Mouse (Mus musculus) midbrain, embryonic 12.5 days (tissue): ENCODE results near the gene Lmo1. TPM values are rescaled to one million over a fixed set of nuclear protein-coding genes. Genes with fewer than 3 reads are reported as not detected.
A peak's percentile ranks its signal among the peaks of the same experiment; 100 is the strongest.

ENCODE experiments used
- ATAC-seq: fragments of 200-750 bp; cut with Nextera tagmentation; 2 replicates; pipeline ENCODE4 v1.8.0; 2017; ENCODE audit warnings: low read depth, moderate TSS enrichment, moderate library complexity; ENCODE audit not compliant: low FRiP score
- H3K27ac ChIP-seq: fragments of 300-500 bp; sonication (generic); replicated peaks from 2 replicates; pipeline ENCODE4 v1.5.1; 2016; ENCODE audit warnings: mild to moderate bottlenecking
- H3K27me3 ChIP-seq: fragments of 300-500 bp; sonication (generic); 2 replicates; pipeline ENCODE4 v1.6.1; 2016; ENCODE audit warnings: mild to moderate bottlenecking
- H3K36me3 ChIP-seq: fragments of 300-500 bp; sonication (generic); 2 replicates; pipeline ENCODE4 v1.6.1; 2016
- H3K4me1 ChIP-seq: fragments of 300-500 bp; sonication (generic); 2 replicates; pipeline ENCODE4 v1.6.1; 2016
- H3K4me2 ChIP-seq: fragments of 300-500 bp; sonication (generic); replicated peaks from 2 replicates; pipeline ENCODE4 v1.6.1; 2016; ENCODE audit warnings: mild to moderate bottlenecking, moderate library complexity
- H3K4me3 ChIP-seq: fragments of 300-500 bp; sonication (generic); 2 replicates; pipeline ENCODE4 v1.5.1; 2016; ENCODE audit warnings: mild to moderate bottlenecking
- H3K9ac ChIP-seq: fragments of 300-500 bp; sonication (generic); replicated peaks from 2 replicates; pipeline ENCODE4 v1.6.1; 2016; ENCODE audit warnings: mild to moderate bottlenecking, moderate library complexity
- H3K9me3 ChIP-seq: fragments of 300-500 bp; sonication (generic); 2 replicates; pipeline ENCODE4 v1.6.1; 2016; ENCODE audit warnings: mild to moderate bottlenecking
- WGBS: fragments of 180-500 bp; shearing (Covaris S2); methylation state at CpG from one replicate; pipeline ENCODE4 v1.1.7; 2016; 5-methylcytosine and 5-hydroxymethylcytosine counted together
- polyA plus RNA-seq: library from polyadenylated mRNA; unstranded; fragments of >200 nt; fragmentation: Nextera tagmentation; extraction: Ambion mirVana; gene quantifications from 2 replicates; pipeline ENCODE4 v1.2.1, GENCODE M21; 2016

The Lmo1 gene
- polyA plus RNA-seq, 1 experiment from 2014 or later, result 177 TPM

DNA sequence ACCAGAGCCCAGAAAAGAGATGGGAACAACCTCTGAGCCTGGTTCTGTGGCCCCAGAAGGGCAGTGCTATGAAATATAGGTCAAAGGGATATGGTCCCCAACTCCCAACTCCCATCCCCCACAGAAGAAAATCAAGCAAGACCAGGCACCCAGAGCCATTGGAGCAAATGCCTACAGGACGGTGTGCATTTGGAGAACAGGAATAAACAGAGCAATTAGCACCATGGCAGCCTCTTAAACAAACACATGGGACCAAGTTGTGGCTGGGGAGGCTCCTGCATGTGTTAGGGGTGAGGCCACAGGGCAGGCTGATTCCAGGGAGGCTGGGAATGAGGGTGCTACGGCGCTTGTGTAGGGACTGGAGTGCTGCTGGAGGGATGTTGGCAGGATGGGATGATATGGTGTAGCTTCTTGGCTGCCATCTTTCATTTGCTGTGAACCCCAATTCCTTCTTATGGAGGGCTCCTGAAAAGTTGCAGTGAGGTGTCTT, 22.2 kb upstream of the Lmo1 start:
- WGBS, result 37% methylated on average over 3 of the region's 3 CpGs
- Histone ChIP-seq H3K27me3 (no peaks in the 10 kb centered on the region), H3K9ac (no peak overlapping the region), H3K9me3 (no peaks in the 10 kb centered on the region), H3K36me3 (no peaks in the 10 kb centered on the region), H3K4me3 (no peak overlapping the region), H3K27ac (peak overlapping the region; percentile 95), H3K4me2 (peak overlapping the region; percentile 26; the same call in 1 of the 2 replicates), H3K4me1 (peaks cover 47% of the 10 kb centered on the region)
- ATAC-seq, result no peak; the same call in 1 of the 2 replicates

DNA sequence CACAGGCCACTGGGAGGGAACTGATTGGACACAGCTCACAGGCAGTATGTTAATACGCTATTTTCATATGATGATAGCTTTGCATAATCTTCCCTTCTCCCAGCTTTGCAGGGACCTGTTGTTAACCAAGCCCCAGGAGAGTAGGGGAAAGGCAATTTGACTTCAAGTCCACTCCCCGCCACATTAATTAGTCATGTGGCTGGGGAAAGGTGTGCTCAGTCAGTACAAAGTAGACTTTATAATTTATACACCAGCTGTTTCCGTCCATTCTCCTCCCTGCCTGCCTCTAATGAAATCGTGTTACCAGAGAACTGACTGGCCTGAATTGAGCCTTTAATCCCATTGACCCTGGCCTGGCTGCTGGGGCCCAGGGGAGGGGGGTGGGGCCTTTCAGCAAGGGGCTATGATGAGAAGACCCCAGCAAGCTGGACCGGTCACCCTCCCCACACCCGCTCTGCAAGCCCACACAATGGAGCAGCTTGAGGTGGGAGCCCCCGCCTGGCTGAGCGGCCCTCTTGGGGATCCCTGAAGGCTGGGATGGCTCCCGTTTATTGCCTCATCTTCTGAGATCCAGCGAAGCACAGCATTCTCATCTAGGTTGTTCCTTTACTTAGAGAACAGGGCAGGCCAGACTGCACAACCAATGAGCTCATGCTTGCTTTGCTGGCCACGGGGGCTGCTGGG, 21.5 kb upstream of the Lmo1 start:
- H3K9me3 ChIP-seq, result no peaks in the 10 kb centered on the region
- H3K4me1 ChIP-seq, result peaks cover 54% of the 10 kb centered on the region
- peak; percentile 89 for ATAC-seq
- H3K4me3 ChIP-seq, result no peak overlapping the region
- WGBS, result 3% methylated on average over 11 of the region's 11 CpGs
- H3K36me3 ChIP-seq, result no peaks in the 10 kb centered on the region
- peak overlapping the region; percentile 26 for H3K4me2 ChIP-seq
- no peaks in the 10 kb centered on the region for H3K27me3 ChIP-seq
- H3K27ac ChIP-seq, result peak overlapping the region; percentile 95
- no peak overlapping the region for H3K9ac ChIP-seq

GRCm38 (mm10) chr7:109195982-109196381, 21.0 kb upstream of the Lmo1 start:
- no peak for ATAC-seq
- Histone ChIP-seq H3K4me3 (no peak overlapping the region), H3K27ac (peak overlapping the region; percentile 95), H3K27me3 (no peaks in the 10 kb centered on the region), H3K36me3 (no peaks in the 10 kb centered on the region), H3K9me3 (no peaks in the 10 kb centered on the region), H3K9ac (no peak overlapping the region), H3K4me1 (peaks cover 57% of the 10 kb centered on the region), H3K4me2 (peak overlapping the region; percentile 26)
- WGBS, result 20% methylated on average over 6 of the region's 6 CpGs

- Histone ChIP-seq H3K27me3 (peaks cover 2% of the 10 kb centered on the region; the same call in 1 of the 2 replicates), H3K4me3 (no peak overlapping the region), H3K36me3 (no peaks in the 10 kb centered on the region), H3K4me1 (peaks cover 65% of the 10 kb centered on the region), H3K9me3 (no peaks in the 10 kb centered on the region), H3K9ac (no peak overlapping the region), H3K4me2 (no peak overlapping the region), H3K27ac (no peak overlapping the region)
- no peak for ATAC-seq
- 94% methylated on average over 1 of the region's 1 CpGs for WGBS
These were observed 19.8 kb upstream of the Lmo1 start for GRCm38 (mm10) chr7:109194850-109195249.

DNA sequence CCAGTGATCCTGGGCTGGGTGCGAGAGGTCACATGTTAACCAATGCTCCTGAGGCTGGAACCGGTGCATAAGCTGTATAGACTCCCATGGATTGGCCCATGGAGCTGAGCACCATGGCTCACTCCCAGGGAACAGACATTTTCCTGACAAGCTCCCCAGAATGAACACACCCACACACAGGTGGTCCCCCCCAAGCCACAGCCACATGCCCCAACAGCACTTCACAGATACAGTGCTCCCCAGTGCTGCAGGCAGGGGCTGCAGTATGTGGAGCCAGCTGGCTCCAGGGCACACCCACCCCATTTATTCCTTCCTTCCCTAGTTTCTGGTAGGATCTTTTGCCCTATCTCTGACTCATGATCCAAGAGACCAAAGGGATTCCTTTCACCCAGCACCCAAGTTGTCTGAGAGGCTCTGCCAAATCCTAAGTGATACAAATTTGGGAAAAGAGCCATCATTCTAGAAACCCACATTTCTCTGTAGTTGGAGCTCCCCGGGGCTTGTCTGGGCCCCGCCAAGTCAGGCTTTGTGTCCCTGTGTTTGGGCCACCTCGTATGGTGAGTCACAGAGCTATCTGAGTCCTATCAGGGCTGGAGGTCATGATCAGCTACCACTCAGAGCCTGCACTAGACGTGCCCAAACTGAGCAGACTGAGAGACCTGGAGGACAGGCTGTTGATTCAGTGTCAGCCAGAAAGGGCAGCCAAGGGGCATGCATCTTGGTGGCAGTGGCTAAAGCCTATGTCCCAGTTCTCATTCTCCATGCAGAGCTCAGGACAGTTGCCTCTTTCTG, 12.4 kb upstream of the Lmo1 start:
- no peak overlapping the region for H3K9ac ChIP-seq
- no peak overlapping the region; the same call in 1 of the 2 replicates for H3K27ac ChIP-seq
- H3K4me2 ChIP-seq, result no peak overlapping the region
- H3K9me3 ChIP-seq, result no peaks in the 10 kb centered on the region
- peaks cover 17% of the 10 kb centered on the region for H3K27me3 ChIP-seq
- 79% methylated on average over 6 of the region's 6 CpGs for WGBS
- H3K36me3 ChIP-seq, result no peaks in the 10 kb centered on the region
- no peak for ATAC-seq
- no peak overlapping the region for H3K4me3 ChIP-seq
- H3K4me1 ChIP-seq, result peaks cover 36% of the 10 kb centered on the region

GRCm38 (mm10) chr7:109185975-109186374, 11.0 kb upstream of the Lmo1 start:
- ATAC-seq, result no peak
- Histone ChIP-seq H3K27me3 (peaks cover 17% of the 10 kb centered on the region), H3K4me3 (no peak overlapping the region), H3K4me2 (no peak overlapping the region), H3K36me3 (no peaks in the 10 kb centered on the region), H3K9ac (no peak overlapping the region), H3K9me3 (no peaks in the 10 kb centered on the region), H3K4me1 (peaks cover 24% of the 10 kb centered on the region), H3K27ac (0 out of 2 replicates have a peak overlapping the region, but pooled peaks have one; percentile 15)
- 76% methylated on average over 2 of the region's 2 CpGs for WGBS

DNA sequence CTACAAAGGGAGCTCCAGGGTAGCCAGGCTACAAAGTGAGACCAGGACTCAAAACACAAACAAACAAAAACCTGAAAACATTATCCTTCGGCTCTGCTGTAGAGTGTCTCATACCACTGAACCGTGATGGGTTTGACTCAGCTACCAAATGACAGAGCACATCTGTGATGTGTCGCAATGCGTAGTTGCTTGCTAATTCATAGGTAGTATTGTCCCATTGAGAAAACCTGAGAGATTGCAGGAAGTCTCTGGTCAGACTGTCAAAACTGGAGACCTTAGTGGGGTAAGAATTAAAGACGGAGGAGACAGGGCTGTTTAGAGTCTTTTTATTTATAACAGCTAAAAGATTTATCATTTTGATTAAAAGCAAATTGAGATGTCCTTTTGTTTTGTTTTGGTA, 10.6 kb upstream of the Lmo1 start:
- peak overlapping the region; percentile 52 for H3K27ac ChIP-seq
- H3K27me3 ChIP-seq, result peaks cover 17% of the 10 kb centered on the region
- ATAC-seq, result peak; percentile 32; the same call in 1 of the 2 replicates
- no peak overlapping the region for H3K4me2 ChIP-seq
- H3K9me3 ChIP-seq, result no peaks in the 10 kb centered on the region
- 42% methylated on average over 5 of the region's 5 CpGs for WGBS
- H3K4me1 ChIP-seq, result peaks cover 20% of the 10 kb centered on the region
- no peaks in the 10 kb centered on the region for H3K36me3 ChIP-seq
- H3K4me3 ChIP-seq, result no peak overlapping the region
- H3K9ac ChIP-seq, result no peak overlapping the region

- Histone ChIP-seq H3K4me1 (peaks cover 54% of the 10 kb centered on the region), H3K4me3 (no peak overlapping the region), H3K9ac (no peak overlapping the region), H3K36me3 (no peaks in the 10 kb centered on the region), H3K27me3 (peaks cover 31% of the 10 kb centered on the region), H3K4me2 (peak overlapping the region; percentile 80; the same call in 1 of the 2 replicates), H3K27ac (peak overlapping the region; percentile 73; the same call in 1 of the 2 replicates), H3K9me3 (no peaks in the 10 kb centered on the region)
- 49% methylated on average over 3 of the region's 3 CpGs for WGBS
- no peak for ATAC-seq
These were observed 1.7 kb upstream of the Lmo1 start for GRCm38 (mm10) chr7:109176688-109177087.

- H3K9ac ChIP-seq, result peak overlapping the region; percentile 93; the same call in 1 of the 2 replicates
- H3K9me3 ChIP-seq, result no peaks in the 10 kb centered on the region
- peak overlapping the region; percentile 64 for H3K4me3 ChIP-seq
- H3K27ac ChIP-seq, result peak overlapping the region; percentile 73
- peak; percentile 47 for ATAC-seq
- 7% methylated on average over 13 of the region's 13 CpGs for whole genome bisulfite sequencing
- H3K36me3 ChIP-seq, result no peaks in the 10 kb centered on the region
- H3K27me3 ChIP-seq, result peaks cover 31% of the 10 kb centered on the region
- peak overlapping the region; percentile 80 for H3K4me2 ChIP-seq
- H3K4me1 ChIP-seq, result peaks cover 55% of the 10 kb centered on the region
These were observed 941 bp upstream of the Lmo1 start for GRCm38 (mm10) chr7:109175670-109176625.

DNA sequence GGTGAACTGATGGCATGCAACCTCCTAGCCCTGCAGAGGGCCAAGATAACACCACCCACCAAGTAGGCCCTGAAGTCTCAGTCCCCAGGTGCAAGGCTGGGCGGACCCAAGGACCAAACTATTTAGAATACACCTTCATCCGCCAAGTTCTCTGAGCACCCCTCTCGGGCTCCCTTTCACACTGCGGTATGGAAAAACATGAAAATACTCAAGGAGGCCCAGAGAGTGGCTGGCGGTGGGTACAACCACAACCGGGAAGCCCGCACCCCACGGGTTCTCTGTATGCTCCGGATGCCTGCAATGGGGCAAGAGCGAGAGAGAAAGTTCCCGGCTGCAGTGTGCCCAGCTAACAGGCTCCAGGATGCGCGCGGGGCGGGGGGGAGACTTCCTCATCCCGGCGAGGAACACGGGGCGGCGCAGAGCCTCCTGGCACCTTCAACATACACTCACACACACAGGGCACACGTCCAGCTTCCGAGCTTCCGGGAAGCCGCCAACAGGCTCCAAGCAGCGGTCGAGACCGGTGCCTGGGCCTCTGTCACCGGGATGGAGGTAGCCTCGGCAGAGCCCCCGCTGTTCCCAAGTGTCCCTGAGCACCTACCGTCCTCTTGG, 564 bp downstream of the Lmo1 start:
- Histone ChIP-seq H3K27me3 (peaks cover 31% of the 10 kb centered on the region), H3K27ac (peak overlapping the region; percentile 73), H3K4me1 (peaks cover 56% of the 10 kb centered on the region), H3K4me3 (peak overlapping the region; percentile 64), H3K9me3 (no peaks in the 10 kb centered on the region), H3K36me3 (no peaks in the 10 kb centered on the region), H3K9ac (peak overlapping the region; percentile 93), H3K4me2 (peak overlapping the region; percentile 80)
- ATAC-seq, result peak; percentile 17
- 3% methylated on average over 31 of the region's 31 CpGs for WGBS

DNA sequence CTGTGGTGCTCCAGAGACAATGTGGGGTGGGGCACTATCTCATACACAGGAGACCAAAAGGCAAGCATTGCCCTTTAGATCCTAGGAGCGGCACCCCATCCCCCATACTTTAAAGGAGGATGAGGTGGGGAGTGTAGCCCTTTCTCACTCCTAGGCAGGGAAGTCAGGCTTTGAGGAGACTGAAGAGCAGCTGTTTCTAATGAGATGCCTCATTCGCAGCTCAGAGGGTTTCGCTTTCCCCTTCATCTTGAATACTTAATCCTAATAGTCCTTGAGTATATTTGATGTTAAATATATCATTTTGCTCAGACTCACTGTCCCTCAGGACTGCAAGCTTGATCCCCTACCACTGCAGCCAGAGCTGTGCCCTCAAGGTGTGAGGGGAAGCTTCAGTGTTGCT, 3.1 kb downstream of the Lmo1 start:
- H3K27me3 ChIP-seq, result peaks cover 26% of the 10 kb centered on the region
- H3K9ac ChIP-seq, result no peak overlapping the region
- no peaks in the 10 kb centered on the region for H3K9me3 ChIP-seq
- 39% methylated on average over 3 of the region's 3 CpGs for WGBS
- ATAC-seq, result no peak
- peak overlapping the region; percentile 80 for H3K4me2 ChIP-seq
- H3K36me3 ChIP-seq, result no peaks in the 10 kb centered on the region
- H3K27ac ChIP-seq, result 0 out of 2 replicates have a peak overlapping the region, but pooled peaks have one; percentile 26
- peak overlapping the region; percentile 64; the same call in 1 of the 2 replicates for H3K4me3 ChIP-seq
- H3K4me1 ChIP-seq, result peaks cover 76% of the 10 kb centered on the region
